Mouse (Mus musculus) neural tube, embryonic 15.5 days (tissue): ENCODE results near the gene H2-Aa. TPM values are rescaled to one million over a fixed set of nuclear protein-coding genes. Genes with fewer than 3 reads are reported as not detected.

Experiments used
- ATAC-seq: fragments of 200-750 bp; cut with Nextera tagmentation; 2 replicates; pipeline ENCODE4 v1.8.0; 2017; ENCODE audit warnings: mild to moderate bottlenecking, moderate TSS enrichment, moderate library complexity; ENCODE audit not compliant: low FRiP score
- H3K27ac ChIP-seq: fragments of 300-500 bp; sonication (generic); replicated peaks from 2 replicates; pipeline ENCODE4 v1.5.1; 2015; ENCODE audit warnings: mild to moderate bottlenecking, inconsistent platforms
- H3K27me3 ChIP-seq: fragments of 300-500 bp; sonication (generic); replicated peaks from 2 replicates; pipeline ENCODE4 v1.6.1; 2015; ENCODE audit warnings: inconsistent platforms
- H3K36me3 ChIP-seq: fragments of 300-500 bp; sonication (generic); 2 replicates; pipeline ENCODE4 v1.6.1; 2015; ENCODE audit warnings: inconsistent platforms
- H3K4me1 ChIP-seq: fragments of 300-500 bp; sonication (generic); 2 replicates; pipeline ENCODE4 v1.6.1; 2015; ENCODE audit warnings: inconsistent platforms
- H3K4me2 ChIP-seq: fragments of 300-500 bp; sonication (generic); 2 replicates; pipeline ENCODE4 v1.6.1; 2015; ENCODE audit warnings: inconsistent platforms, mild to moderate bottlenecking, moderate library complexity
- H3K4me3 ChIP-seq: fragments of 300-500 bp; sonication (generic); replicated peaks from 2 replicates; pipeline ENCODE4 v1.5.1; 2015; ENCODE audit warnings: mild to moderate bottlenecking, inconsistent platforms
- H3K9ac ChIP-seq: fragments of 300-500 bp; sonication (generic); replicated peaks from 2 replicates; pipeline ENCODE4 v1.6.1; 2015; ENCODE audit warnings: mild to moderate bottlenecking, inconsistent platforms
- H3K9me3 ChIP-seq: fragments of 300-500 bp; sonication (generic); replicated peaks from 2 replicates; pipeline ENCODE4 v1.6.1; 2016; ENCODE audit warnings: inconsistent platforms
- WGBS: fragments of 180-500 bp; shearing (Covaris S2); methylation state at CpG from one replicate; pipeline ENCODE4 v1.1.7; 2015; ENCODE audit warnings: mixed read lengths; 5-methylcytosine and 5-hydroxymethylcytosine counted together
- polyA plus RNA-seq: library from polyadenylated mRNA; unstranded; fragments of >200 nt; fragmentation: Nextera tagmentation; extraction: Ambion mirVana; gene quantifications from 2 replicates; pipeline ENCODE4 v1.2.1, GENCODE M21; 2015

Gene H2-Aa
- polyA plus RNA-seq, 1 experiment from 2014 or later = 0.97 TPM

- 69% methylated on average over 10 of the region's 10 CpGs for WGBS
Observed at GRCm38 (mm10) chr17:34239601-34240041, 48.0 kb downstream of the H2-Aa start.

GRCm38 (mm10) chr17:34238706-34239105, 48.9 kb downstream of the H2-Aa start, which contains the start of gene H2-Ob:
Gene H2-Ob (plus strand): TSS chr17:34238903.
- no peak for ATAC-seq
- Histone ChIP-seq H3K4me3 (no peak within 1 kb of the TSS), H3K9ac (no peak within 1 kb of the TSS), H3K4me2 (no peak within 1 kb of the TSS), H3K4me1 (no peaks in the 10 kb centered on the region), H3K27ac (no peak within 1 kb of the TSS), H3K9me3 (no peaks in the 10 kb centered on the region; the same call in 1 of the 2 replicates), H3K36me3 (no peaks in the 10 kb centered on the region), H3K27me3 (no peaks in the 10 kb centered on the region)
- 73% methylated on average over 3 of the region's 3 CpGs for WGBS

More at GRCm38 (mm10) chr17:34239601-34240041, 48.0 kb downstream of the H2-Aa start:
- no peaks in the 10 kb centered on the region for H3K4me1 ChIP-seq
- H3K27me3 ChIP-seq = no peaks in the 10 kb centered on the region
- H3K27ac ChIP-seq = no peak overlapping the region
- no peak for ATAC-seq
- no peak overlapping the region for H3K4me2 ChIP-seq
- H3K9me3 ChIP-seq = no peaks in the 10 kb centered on the region; the same call in 1 of the 2 replicates
- H3K4me3 ChIP-seq = no peak overlapping the region
- H3K36me3 ChIP-seq = no peaks in the 10 kb centered on the region
- H3K9ac ChIP-seq = no peak overlapping the region

GRCm38 (mm10) chr17:34237741-34238140, 49.9 kb downstream of the H2-Aa start:
- H3K4me1 ChIP-seq = no peaks in the 10 kb centered on the region

GRCm38 (mm10) chr17:34236691-34237090, 50.9 kb downstream of the H2-Aa start:
- Histone ChIP-seq H3K4me2 (no peak overlapping the region), H3K4me1 (no peaks in the 10 kb centered on the region), H3K27ac (no peak overlapping the region), H3K9ac (no peak overlapping the region), H3K4me3 (no peak overlapping the region), H3K36me3 (no peaks in the 10 kb centered on the region), H3K9me3 (no peaks in the 10 kb centered on the region; the same call in 1 of the 2 replicates), H3K27me3 (no peaks in the 10 kb centered on the region)
- no peak for ATAC-seq
- WGBS = 87% methylated on average over 5 of the region's 5 CpGs

More at GRCm38 (mm10) chr17:34237741-34238140, 49.9 kb downstream of the H2-Aa start:
- H3K4me3 ChIP-seq = no peak overlapping the region
- ATAC-seq = no peak
- H3K27ac ChIP-seq = no peak overlapping the region
- WGBS = 82% methylated on average over 3 of the region's 3 CpGs
- no peaks in the 10 kb centered on the region for H3K27me3 ChIP-seq
- no peak overlapping the region for H3K4me2 ChIP-seq
- no peak overlapping the region for H3K9ac ChIP-seq
- H3K36me3 ChIP-seq = no peaks in the 10 kb centered on the region
- no peaks in the 10 kb centered on the region; the same call in 1 of the 2 replicates for H3K9me3 ChIP-seq

GRCm38 (mm10) chr17:34234926-34235325, 52.7 kb downstream of the H2-Aa start:
- WGBS = 57% methylated on average over 9 of the region's 9 CpGs
- ATAC-seq = no peak; the same call in 1 of the 2 replicates
- H3K27ac ChIP-seq = no peak overlapping the region
- H3K27me3 ChIP-seq = no peaks in the 10 kb centered on the region
- H3K4me3 ChIP-seq = no peak overlapping the region
- H3K4me1 ChIP-seq = no peaks in the 10 kb centered on the region
- H3K36me3 ChIP-seq = no peaks in the 10 kb centered on the region
- no peak overlapping the region for H3K9ac ChIP-seq
- no peaks in the 10 kb centered on the region for H3K9me3 ChIP-seq
- no peak overlapping the region for H3K4me2 ChIP-seq

Other genes starting within 250 kb of the H2-Aa start
- gene Col11a2, start 248.4 kb downstream of the H2-Aa start, polyA plus RNA-seq = 8.3 and 9.4 TPM in 2 replicates
- 0.19 and 2.5 TPM in 2 replicates for gene H2-Oa, start 195.5 kb downstream of the H2-Aa start, polyA plus RNA-seq
- 19.8 and 31.3 TPM in 2 replicates for gene H2-DMa, start 168.3 kb downstream of the H2-Aa start, polyA plus RNA-seq
- gene Brd2, start 165.2 kb downstream of the H2-Aa start, polyA plus RNA-seq = 115 and 122 TPM in 2 replicates
- gene H2-DMb2, start 144.5 kb downstream of the H2-Aa start, polyA plus RNA-seq = 0.17 and 5.5 TPM in 2 replicates
- 0.29 and 4.2 TPM in 2 replicates for gene H2-DMb1, start 134.8 kb downstream of the H2-Aa start, polyA plus RNA-seq
- gene Tap1, start 100.3 kb downstream of the H2-Aa start, polyA plus RNA-seq = 3.5 and 12.0 TPM in 2 replicates
- gene Psmb9, start 100.1 kb downstream of the H2-Aa start, polyA plus RNA-seq = 2.1 and 35.0 TPM in 2 replicates
- 3.8 and 80.4 TPM in 2 replicates for gene Psmb8, start 90.1 kb downstream of the H2-Aa start, polyA plus RNA-seq
- gene Tap2, start 84.3 kb downstream of the H2-Aa start, polyA plus RNA-seq = 1.9 and 15.0 TPM in 2 replicates
- gene H2-Ob, start 48.9 kb downstream of the H2-Aa start, polyA plus RNA-seq = 0.08 and 0.26 TPM in 2 replicates
- 1.4 and 189 TPM in 2 replicates for gene H2-Ab1, start 30.1 kb downstream of the H2-Aa start, polyA plus RNA-seq
- 4.0 and 55.6 TPM in 2 replicates for gene H2-Eb1, start 18.0 kb upstream of the H2-Aa start, polyA plus RNA-seq
- gene H2-Eb2, start 37.8 kb upstream of the H2-Aa start, polyA plus RNA-seq = 0.19 and 0.54 TPM in 2 replicates
- gene Btnl2, start 67.0 kb upstream of the H2-Aa start, polyA plus RNA-seq = not detected in 2 replicates
- not detected in 2 replicates for gene Btnl1, start 89.3 kb upstream of the H2-Aa start, polyA plus RNA-seq
- 5.1 and 5.5 TPM in 2 replicates for gene BC051142, start 111.0 kb upstream of the H2-Aa start, polyA plus RNA-seq
- 0.74 TPM in 1 of 2 replicates, not detected in the other for gene Btnl4, start 189.5 kb upstream of the H2-Aa start, polyA plus RNA-seq
- not detected in 2 replicates for gene Btnl6, start 229.5 kb upstream of the H2-Aa start, polyA plus RNA-seq